Mouse (Mus musculus): ENCODE measurements around the gene Astl.
"Not testable (repeated sequence)": the region's sequence is repeated elsewhere in the genome, so short reads cannot be mapped to it uniquely, and the experiment has no call there.

The Astl gene

GRCm38 (mm10) chr2:127338416-127338815 lies at the start of gene Astl:
Gene Astl (plus strand): TSS chr2:127338639.
- no peak for DNase-seq

- DNase-seq: no peak
These were observed 46.2 kb upstream of the Astl start for GRCm38 (mm10) chr2:127292250-127292649.

- no peak for DNase-seq
These were observed 41.2 kb upstream of the Astl start for GRCm38 (mm10) chr2:127297001-127297805.

- DNase-seq: no peak
These were observed 40.4 kb upstream of the Astl start for GRCm38 (mm10) chr2:127298056-127298455.

GRCm38 (mm10) chr2:127300701-127301100 lies 37.7 kb upstream of the Astl start:
- DNase-seq: no peak

GRCm38 (mm10) chr2:127301883-127302282 lies 36.6 kb upstream of the Astl start:
- no peak for DNase-seq

GRCm38 (mm10) chr2:127304192-127304591 lies 34.2 kb upstream of the Astl start:
- not testable (repeated sequence) for DNase-seq

- no peak for DNase-seq
These were observed 33.7 kb upstream of the Astl start for GRCm38 (mm10) chr2:127304609-127305210.

GRCm38 (mm10) chr2:127306123-127306522 lies 32.3 kb upstream of the Astl start:
- DNase-seq: no peak

- no peak for DNase-seq
These were observed 31.3 kb upstream of the Astl start for GRCm38 (mm10) chr2:127307179-127307578.

- DNase-seq: no peak
These were observed 29.8 kb upstream of the Astl start for GRCm38 (mm10) chr2:127308660-127309059.

- DNase-seq: no peak
These were observed 28.2 kb upstream of the Astl start for GRCm38 (mm10) chr2:127310246-127310645.

GRCm38 (mm10) chr2:127310685-127311084 lies 27.8 kb upstream of the Astl start:
- no peak for DNase-seq

- DNase-seq: no peak
These were observed 27.2 kb upstream of the Astl start for GRCm38 (mm10) chr2:127311193-127311592.

GRCm38 (mm10) chr2:127312801-127313200 lies 25.6 kb upstream of the Astl start:
- DNase-seq: no peak

- DNase-seq: no peak
These were observed 24.6 kb upstream of the Astl start for GRCm38 (mm10) chr2:127313878-127314277.

GRCm38 (mm10) chr2:127314467-127315154 lies 23.8 kb upstream of the Astl start:
- no peak for DNase-seq

- DNase-seq: no peak
These were observed 23.3 kb upstream of the Astl start for GRCm38 (mm10) chr2:127315155-127315470.

- no peak for DNase-seq
These were observed 22.0 kb upstream of the Astl start for GRCm38 (mm10) chr2:127316431-127316830.

GRCm38 (mm10) chr2:127318136-127318535 lies 20.3 kb upstream of the Astl start:
- DNase-seq: no peak

- no peak for DNase-seq
These were observed 19.4 kb upstream of the Astl start for GRCm38 (mm10) chr2:127319071-127319470.

GRCm38 (mm10) chr2:127322671-127323285 lies 15.7 kb upstream of the Astl start:
- no peak for DNase-seq

GRCm38 (mm10) chr2:127323667-127324066 lies 14.8 kb upstream of the Astl start:
- DNase-seq: no peak

- DNase-seq: no peak
These were observed 14.0 kb upstream of the Astl start for GRCm38 (mm10) chr2:127324456-127324855.

All from right cerebral cortex, postnatal 25 days (tissue).